Mouse (Mus musculus): ENCODE results near the gene Gm28891. TPM values are rescaled to one million over a fixed set of nuclear protein-coding genes. Genes with fewer than 3 reads are reported as not detected.
"Not testable (repeated sequence)": the region's sequence is repeated elsewhere in the genome, so short reads cannot be mapped to it uniquely, and the experiment has no call there.

Gm28891 gene
- polyA plus RNA-seq (2012; rRNA removed) (not detected in 2 replicates), polyA plus RNA-seq (2014; fragmentation: Nextera tagmentation; extraction: Ambion mirVana) (not detected in 2 replicates)

- 52% methylated on average over 3 of the region's 8 CpGs for WGBS (ENCODE audit: insufficient replicate concordance)
- not testable (repeated sequence) for H3K9ac ChIP-seq (replicated peaks); H3K4me1 ChIP-seq (replicated peaks; ENCODE audit: control insufficient read depth in 2 of 2, insufficient read depth in 2 of 2, low read length in 1 of 2); H3K27ac ChIP-seq; H3K4me2 ChIP-seq (ENCODE audit: low read depth); H3K4me3 ChIP-seq (ENCODE audit: insufficient read depth in 1 of 2, low read depth in 2 of 2, low read length in 2 of 2); ATAC-seq (ENCODE audit: insufficient read depth); H3K27me3 ChIP-seq (ENCODE audit: control insufficient read depth, insufficient read depth, low read length); DNase-seq (ENCODE audit: low read depth in 3 of 3, low spot score in 3 of 3); H3K9me3 ChIP-seq (ENCODE audit: control insufficient read depth, low read length); H3K36me3 ChIP-seq (replicated peaks; ENCODE audit: control insufficient read depth, insufficient read depth, low read depth)
These were observed at the start of gene Gm28891 for GRCm38 (mm10) chrY:60240902-60241301. Gene Gm28891, plus strand, starts transcription at chrY:60241202.

All from liver, embryonic 14.5 days (tissue).